Mouse (Mus musculus): ENCODE results near the gene Kdelc1. TPM values are rescaled to one million over a fixed set of nuclear protein-coding genes. Genes with fewer than 3 reads are reported as not detected.

Gene Kdelc1
- 1 to 10 TPM; 8.3 to 8.9 TPM for total RNA-seq (2021)
- long read RNA-seq, experiment 1, partial matches to known transcripts = 0 of 8 reads
- long read RNA-seq, experiment 1, other reads (novel, unspliced or antisense) = 1 of 8 reads
- long read RNA-seq, experiment 2, transcript Kdelc1-203 (9 exons, 2,085 nt) = major isoform, 9 of 14 reads
- long read RNA-seq, experiment 2, partial matches to known transcripts = 2 of 14 reads
- long read RNA-seq, experiment 2, other reads (novel, unspliced or antisense) = 1 of 14 reads

DNA sequence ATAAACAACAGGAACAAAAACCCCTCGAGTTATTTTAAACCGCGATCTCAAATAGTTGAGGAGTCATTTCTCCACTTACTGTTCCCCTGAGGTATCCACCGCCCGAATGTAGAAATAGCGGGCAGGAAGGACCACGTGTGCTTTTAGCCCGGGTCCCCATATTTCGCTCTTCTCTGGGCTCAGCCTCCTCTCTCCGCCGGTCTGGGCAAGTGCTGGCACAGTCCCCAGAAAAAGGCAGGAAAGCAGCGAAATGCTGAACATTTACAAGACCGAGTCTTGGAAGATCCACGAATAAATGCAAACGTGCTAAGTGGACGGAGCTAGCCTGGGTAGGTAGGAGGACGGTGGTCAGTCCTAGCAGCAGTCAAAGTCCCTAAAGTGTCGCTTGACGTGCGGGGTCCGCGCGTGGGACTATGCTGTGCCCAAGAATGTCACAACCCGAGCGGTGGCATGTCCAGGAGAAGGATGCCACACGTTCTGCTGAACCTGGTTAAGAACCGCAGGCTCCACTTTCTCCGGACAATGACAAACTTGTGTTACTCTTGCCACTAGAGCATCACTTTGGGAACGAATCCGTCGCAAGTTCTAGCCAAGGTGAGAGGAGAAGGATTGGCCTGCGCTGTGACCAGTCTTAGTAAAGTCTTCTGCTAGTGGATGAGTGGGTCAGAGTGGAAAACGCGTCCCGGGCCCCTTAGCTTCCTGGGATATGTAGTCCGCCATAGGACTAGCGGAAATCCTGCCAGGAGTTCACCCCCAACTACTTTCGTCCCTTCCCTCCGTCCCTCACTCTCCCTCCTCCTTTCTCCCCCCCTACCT is at the start of gene Kdelc1, which contains the start of gene Bivm:
TSS of gene Kdelc1 (minus strand) at position 570 of the 816 bp plus-strand sequence.
TSS of gene Bivm (plus strand) at position 719 of the 816 bp plus-strand sequence.
- no peak; the same call in 1 of the 2 replicates for TF ChIP-seq CTCF (IDR thresholded peaks at IDR 0.05)
- peak within 1 kb of the TSS; percentile 97 for H3K27ac ChIP-seq
- intact Hi-C loops (cut with DNase I) = loop anchor here (1.0 to 5.0 kb wide), 4 partner anchors 16 to 1676 kb away; partner anchors contain the start of genes Ercc5, Tex30, Tpp2 and Wdr75
- peak; percentile 78 to 89 for DNase-seq (ENCODE audit: extremely low spot score in 1 of 2, low spot score in 2 of 2)
- H3K4me3 ChIP-seq = peak within 1 kb of the TSS; percentile 94

DNA sequence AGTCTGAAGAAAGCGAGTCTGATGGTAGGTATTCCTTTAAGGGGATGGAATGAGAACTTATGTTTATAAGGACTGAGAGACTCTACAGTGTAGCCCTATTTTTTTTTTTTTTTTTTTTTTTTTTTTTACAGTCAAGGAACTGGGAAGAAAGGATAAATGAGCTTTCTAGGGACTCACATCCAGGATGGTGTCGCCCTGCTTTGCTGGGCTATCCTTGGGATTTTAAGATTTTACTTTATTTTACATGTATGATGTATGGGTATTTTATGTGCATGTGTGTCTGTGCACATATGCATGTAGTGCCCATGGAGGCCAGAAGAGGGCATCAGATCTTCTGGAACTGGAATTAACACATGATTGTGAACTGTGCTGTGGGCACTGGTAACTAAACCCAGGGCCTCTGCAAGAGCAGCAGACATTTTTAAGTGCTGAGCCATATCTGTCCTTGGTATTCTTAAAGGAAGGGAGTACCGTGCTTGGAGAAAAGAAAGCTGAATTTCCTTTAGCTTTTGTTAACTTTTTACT is 49.3 kb upstream of the Kdelc1 start:
- DNase-seq (ENCODE audit: extremely low spot score in 1 of 2, low spot score in 2 of 2) = no peak
- peak; percentile 18 for TF ChIP-seq CTCF (IDR thresholded peaks at IDR 0.05)
- no peak overlapping the region for H3K4me3 ChIP-seq
- intact Hi-C loops (cut with DNase I) = no loop called here
- H3K27ac ChIP-seq = no peak overlapping the region

DNA sequence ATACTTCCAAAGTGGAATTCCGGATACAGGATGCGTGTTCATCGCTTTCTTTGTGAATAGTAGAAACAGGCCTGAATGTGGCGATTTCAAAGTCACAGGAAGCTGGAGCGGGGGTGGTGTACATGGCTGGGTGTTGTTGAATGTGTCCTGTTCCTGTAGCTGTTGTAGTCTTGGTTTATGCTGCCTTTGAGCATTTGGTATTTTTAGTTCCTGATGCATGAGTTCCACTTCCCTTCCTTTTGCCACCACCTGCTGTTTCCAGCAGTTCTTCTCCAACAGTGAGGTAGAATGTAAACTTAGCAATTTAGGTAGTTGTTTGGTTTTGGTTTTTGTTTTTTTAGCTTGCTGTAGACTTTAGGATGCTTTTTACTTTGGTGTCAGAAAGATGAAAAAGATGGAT is 43.8 kb upstream of the Kdelc1 start:
- no peak for DNase-seq (ENCODE audit: extremely low spot score in 1 of 2, low spot score in 2 of 2)
- TF ChIP-seq CTCF (IDR thresholded peaks at IDR 0.05) = no peak
- intact Hi-C loops (cut with DNase I) = no loop called here
- Histone ChIP-seq H3K27ac (no peak overlapping the region), H3K4me3 (no peak overlapping the region)

DNA sequence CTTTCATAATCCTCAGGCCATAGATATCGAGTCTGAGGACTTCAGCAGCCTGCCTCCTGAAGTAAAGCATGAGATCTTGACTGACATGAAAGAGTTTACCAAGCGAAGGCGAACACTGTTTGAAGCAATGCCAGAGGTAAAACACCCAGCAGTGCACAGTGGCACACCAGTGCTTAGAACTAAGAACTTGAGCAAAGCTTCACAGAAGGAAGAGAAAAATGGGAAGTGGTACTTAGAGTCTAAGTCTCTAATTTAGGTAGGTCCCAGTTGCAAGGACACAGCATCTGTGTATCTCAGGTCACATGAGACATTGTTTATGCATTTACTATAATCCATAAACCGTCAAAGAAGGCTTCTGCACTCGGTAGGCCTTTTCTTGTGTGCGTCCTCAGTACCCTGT is 43.2 kb upstream of the Kdelc1 start:
- intact Hi-C loops (cut with DNase I) = no loop called here
- TF ChIP-seq CTCF (IDR thresholded peaks at IDR 0.05) = no peak
- Histone ChIP-seq H3K4me3 (no peak overlapping the region), H3K27ac (no peak overlapping the region)
- DNase-seq (ENCODE audit: extremely low spot score in 1 of 2, low spot score in 2 of 2) = no peak

DNA sequence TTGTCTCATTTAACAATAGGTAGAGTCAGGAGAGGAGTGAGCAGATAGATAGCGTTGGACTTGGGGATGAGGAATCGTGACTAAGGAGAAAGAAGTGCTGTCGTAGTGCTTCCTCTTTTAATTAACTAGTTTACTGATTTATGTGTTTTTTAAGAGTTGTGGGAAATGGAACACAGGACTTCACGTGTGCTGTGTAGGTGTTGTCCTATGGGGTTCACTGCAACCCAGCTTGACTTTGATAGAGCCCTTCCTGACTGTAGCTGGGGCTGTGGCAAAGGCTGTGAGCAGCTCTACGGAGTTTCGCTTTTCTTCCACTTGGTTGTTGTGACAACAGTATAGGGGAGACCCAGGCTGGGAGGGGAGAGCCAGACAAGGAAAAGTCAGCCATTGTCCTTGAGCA is 39.7 kb upstream of the Kdelc1 start:
- TF ChIP-seq CTCF (IDR thresholded peaks at IDR 0.05) = no peak
- intact Hi-C loops (cut with DNase I) = no loop called here
- Histone ChIP-seq H3K4me3 (no peak overlapping the region), H3K27ac (no peak overlapping the region)
- no peak for DNase-seq (ENCODE audit: extremely low spot score in 1 of 2, low spot score in 2 of 2)

DNA sequence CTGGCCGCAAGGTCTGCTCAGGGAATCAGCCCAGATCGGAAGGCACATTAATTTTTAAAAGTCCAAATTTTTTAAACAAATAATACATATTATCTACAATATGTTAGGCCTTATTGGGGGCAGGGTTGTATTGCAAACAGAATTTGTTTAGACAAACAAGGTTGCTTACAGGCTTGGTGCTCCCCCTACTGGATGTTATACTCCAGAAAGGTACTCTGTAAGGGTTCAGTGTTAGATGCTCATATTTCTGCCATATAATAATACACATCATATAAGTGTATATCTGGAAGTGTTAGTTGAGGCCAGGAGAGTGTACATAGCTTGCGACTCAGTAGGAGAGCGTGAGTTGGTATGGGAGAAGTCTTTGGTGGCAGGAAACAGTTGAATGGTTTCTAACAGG is 36.7 kb upstream of the Kdelc1 start:
- DNase-seq (ENCODE audit: extremely low spot score in 1 of 2, low spot score in 2 of 2) = no peak
- intact Hi-C loops (cut with DNase I) = no loop called here
- H3K27ac ChIP-seq = no peak overlapping the region
- peak; percentile 49 for TF ChIP-seq CTCF (IDR thresholded peaks at IDR 0.05)
- no peak overlapping the region for H3K4me3 ChIP-seq

DNA sequence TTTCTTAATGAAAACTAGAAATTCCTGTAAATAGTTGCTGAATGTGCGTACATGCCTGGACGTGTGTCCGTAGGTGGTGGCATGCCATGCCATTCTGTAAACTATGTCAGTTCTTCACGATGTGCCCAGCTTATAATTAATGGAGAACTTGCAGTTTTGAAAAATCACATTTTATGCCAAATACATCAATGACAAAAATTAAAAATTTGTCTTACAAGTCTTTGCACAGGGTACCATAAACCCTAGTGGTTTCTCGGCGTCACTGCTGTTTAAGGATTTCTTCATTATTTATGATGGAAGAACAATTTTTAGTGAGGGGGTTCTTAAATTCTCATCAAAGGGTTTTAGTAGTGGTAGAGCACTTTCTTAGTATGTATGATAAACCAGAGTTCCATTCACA is 30.1 kb upstream of the Kdelc1 start:
- H3K4me3 ChIP-seq = peak overlapping the region; percentile 85
- peak; percentile 43 for TF ChIP-seq CTCF (IDR thresholded peaks at IDR 0.05)
- intact Hi-C loops (cut with DNase I) = no loop called here
- DNase-seq (ENCODE audit: extremely low spot score in 1 of 2, low spot score in 2 of 2) = no peak
- no peak overlapping the region for H3K27ac ChIP-seq

DNA sequence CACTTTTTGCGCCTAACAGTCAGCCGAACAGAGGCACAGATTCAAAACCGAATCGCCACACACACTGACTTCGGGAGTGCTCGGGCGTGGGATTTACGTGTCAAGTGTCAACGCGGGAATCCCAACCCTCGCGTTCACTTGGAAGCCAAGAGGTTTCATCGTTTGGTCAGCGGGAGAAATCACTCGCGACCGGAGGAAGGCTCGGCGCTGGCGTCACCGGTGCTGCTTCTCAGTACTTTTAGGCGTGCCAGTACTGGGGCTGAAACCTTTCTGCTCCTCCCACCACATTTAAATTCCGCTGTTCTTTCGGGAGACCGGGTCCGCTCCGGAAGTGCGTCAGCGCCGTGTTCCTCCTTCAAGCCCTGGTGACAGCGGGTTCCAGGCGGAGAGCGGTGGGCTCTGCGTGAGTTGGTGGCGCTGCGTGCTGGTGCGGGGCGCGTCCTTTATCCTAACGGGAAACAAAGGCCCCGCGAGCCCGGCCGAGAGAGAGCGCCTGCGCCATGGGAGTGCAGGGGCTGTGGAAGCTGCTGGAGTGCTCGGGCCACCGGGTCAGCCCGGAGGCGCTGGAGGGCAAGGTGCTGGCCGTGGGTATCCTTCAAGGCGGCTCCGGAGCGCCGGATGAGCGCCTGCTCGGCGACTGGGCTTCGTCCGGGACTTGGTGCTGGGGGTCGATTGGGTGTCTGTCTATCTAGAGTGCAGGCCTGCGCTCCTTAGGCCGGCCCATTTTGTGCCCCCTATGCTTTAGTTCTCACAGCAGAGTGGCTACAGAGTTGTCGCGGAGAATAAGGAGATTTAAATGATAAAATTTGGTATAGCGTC is 29.2 kb upstream of the Kdelc1 start, which contains the start of gene Ercc5:
TSS of gene Ercc5 (plus strand) at position 182 of the 819 bp plus-strand sequence.
- TF ChIP-seq CTCF (IDR thresholded peaks at IDR 0.05) = no peak
- peak within 1 kb of the TSS; percentile 92 for H3K27ac ChIP-seq
- DNase-seq (ENCODE audit: extremely low spot score in 1 of 2, low spot score in 2 of 2) = peak; percentile 85 to 86
- intact Hi-C loops (cut with DNase I) = loop anchor here (2.0 kb wide), 1 partner anchor 29 kb away; the partner anchor contains the start of genes Bivm and Kdelc1
- peak within 1 kb of the TSS; percentile 85 for H3K4me3 ChIP-seq

DNA sequence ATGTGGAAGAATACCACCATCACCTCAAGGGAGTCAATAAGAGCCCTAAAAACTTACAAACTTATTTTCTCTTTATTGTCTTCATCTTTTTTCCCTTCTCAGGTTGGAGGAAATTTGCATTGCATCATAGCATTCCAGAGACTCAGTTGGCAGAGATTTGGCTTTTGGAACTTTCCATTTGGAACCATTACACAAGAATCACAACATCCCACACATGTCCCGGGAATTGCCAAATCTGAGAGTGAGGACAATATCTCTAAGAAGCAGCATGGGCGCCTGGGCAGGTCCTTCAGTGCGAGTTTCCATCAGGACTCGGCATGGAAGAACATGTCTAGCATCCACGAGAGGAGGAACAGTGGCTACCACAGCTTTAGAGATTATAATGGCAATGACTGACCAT is 24.1 kb upstream of the Kdelc1 start:
- intact Hi-C loops (cut with DNase I) = no loop called here

DNA sequence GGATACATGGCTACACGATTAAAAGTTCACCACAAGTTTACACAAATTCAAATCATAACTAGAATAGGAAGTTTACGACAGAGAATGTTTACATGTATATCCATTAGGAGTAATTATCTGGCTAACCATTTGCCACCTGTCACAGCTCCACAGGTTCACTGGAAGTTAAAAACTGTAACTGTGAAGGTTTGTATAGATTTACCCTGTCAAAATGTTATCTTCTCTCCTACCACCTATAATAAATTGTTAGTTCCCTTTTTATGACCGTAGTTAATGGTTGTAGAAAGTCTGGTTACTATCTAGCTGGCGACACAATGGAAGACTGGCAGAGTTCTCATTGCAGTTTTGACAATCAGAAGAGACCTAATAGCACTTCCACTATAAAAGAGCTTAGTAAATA is 21.6 kb upstream of the Kdelc1 start:
- TF ChIP-seq CTCF (IDR thresholded peaks at IDR 0.05) = no peak
- intact Hi-C loops (cut with DNase I) = no loop called here
- no peak overlapping the region for H3K4me3 ChIP-seq
- H3K27ac ChIP-seq = no peak overlapping the region
- DNase-seq (ENCODE audit: extremely low spot score in 1 of 2, low spot score in 2 of 2) = no peak

More for the DNA sequence above, 24.1 kb upstream of the Kdelc1 start:
- no peak overlapping the region for H3K27ac ChIP-seq
- no peak for DNase-seq (ENCODE audit: extremely low spot score in 1 of 2, low spot score in 2 of 2)
- no peak for TF ChIP-seq CTCF (IDR thresholded peaks at IDR 0.05)
- H3K4me3 ChIP-seq = no peak overlapping the region

DNA sequence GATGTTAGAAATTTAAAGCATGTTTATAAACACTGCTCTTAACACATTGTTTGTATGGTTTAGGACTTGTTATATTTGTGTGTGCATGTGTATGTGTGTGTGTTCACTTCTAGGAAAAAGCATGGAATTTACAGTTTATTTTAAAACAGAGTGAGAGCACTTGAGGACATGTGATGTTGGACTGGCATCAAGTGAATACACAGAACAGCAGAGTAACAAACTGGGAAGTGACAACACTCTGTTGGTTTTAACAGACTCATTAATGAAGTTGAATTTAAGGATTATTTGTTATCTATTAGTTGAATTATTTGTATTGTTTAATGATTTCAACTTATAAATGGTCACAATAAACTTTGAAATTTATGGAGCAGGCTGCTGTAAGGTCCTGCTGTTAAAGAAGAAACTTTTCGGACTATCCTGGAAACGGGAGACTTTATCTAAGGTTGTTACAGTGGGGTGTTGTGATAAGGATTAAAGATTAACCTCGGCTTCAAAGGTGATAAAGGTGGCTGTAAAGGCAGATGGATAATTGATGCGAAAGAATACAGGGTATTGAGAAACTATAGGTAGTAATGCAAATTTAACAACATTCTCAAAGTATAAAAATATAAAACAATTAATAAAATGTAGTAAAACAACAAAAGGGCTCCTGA is 11.4 kb upstream of the Kdelc1 start:
- intact Hi-C loops (cut with DNase I) = no loop called here
- no peak for DNase-seq (ENCODE audit: extremely low spot score in 1 of 2, low spot score in 2 of 2)
- no peak for TF ChIP-seq CTCF (IDR thresholded peaks at IDR 0.05)
- Histone ChIP-seq H3K27ac (no peak overlapping the region), H3K4me3 (no peak overlapping the region)
